Mouse (Mus musculus) embryonic facial prominence, embryonic 12.5 days (tissue): ENCODE measurements around the gene Spc24. TPM values are rescaled to one million over a fixed set of nuclear protein-coding genes. Genes with fewer than 3 reads are reported as not detected.

ENCODE experiments used
- ATAC-seq: fragments of 200-750 bp; cut with Nextera tagmentation; 2 replicates; pipeline ENCODE4 v1.8.0; 2017; ENCODE audit not compliant: insufficient number of reproducible peaks, insufficient read depth, low FRiP score, low TSS enrichment
- H3K27ac ChIP-seq: fragments of 300-500 bp; sonication (generic); 2 replicates; pipeline ENCODE4 v1.5.1; 2016; ENCODE audit warnings: mild to moderate bottlenecking
- H3K27me3 ChIP-seq: fragments of 300-500 bp; sonication (generic); 2 replicates; pipeline ENCODE4 v1.6.1; 2016; ENCODE audit warnings: mild to moderate bottlenecking, moderate library complexity
- H3K36me3 ChIP-seq: fragments of 300-500 bp; sonication (generic); 2 replicates; pipeline ENCODE4 v1.6.1; 2016; ENCODE audit warnings: mild to moderate bottlenecking
- H3K4me1 ChIP-seq: fragments of 300-500 bp; sonication (generic); 2 replicates; pipeline ENCODE4 v1.6.1; 2016
- H3K4me2 ChIP-seq: fragments of 300-500 bp; sonication (generic); replicated peaks from 2 replicates; pipeline ENCODE4 v1.6.1; 2016; ENCODE audit warnings: mild to moderate bottlenecking, moderate library complexity
- H3K4me3 ChIP-seq: fragments of 300-500 bp; sonication (generic); 2 replicates; pipeline ENCODE4 v1.5.1; 2016; ENCODE audit warnings: mild to moderate bottlenecking
- H3K9ac ChIP-seq: fragments of 300-500 bp; sonication (generic); 2 replicates; pipeline ENCODE4 v1.6.1; 2016; ENCODE audit warnings: mild to moderate bottlenecking, moderate library complexity
- H3K9me3 ChIP-seq: fragments of 300-500 bp; sonication (generic); 2 replicates; pipeline ENCODE4 v1.6.1; 2016; ENCODE audit warnings: mild to moderate bottlenecking, moderate library complexity
- whole genome bisulfite sequencing: fragments of 180-500 bp; shearing (Covaris S2); methylation state at CpG from one replicate; pipeline ENCODE4 v1.1.7; 2016; 5-methylcytosine and 5-hydroxymethylcytosine counted together
- polyA plus RNA-seq: library from polyadenylated mRNA; unstranded; fragments of >200 nt; fragmentation: Nextera tagmentation; extraction: Ambion mirVana; gene quantifications from 2 replicates; pipeline ENCODE4 v1.2.1, GENCODE M21; 2016

Spc24 gene
- polyA plus RNA-seq, 1 experiment from 2014 or later, result 117 TPM

GRCm38 (mm10) chr9:21741514-21741913, 18.6 kb downstream of the Spc24 start:
- Histone ChIP-seq H3K4me1 (no peaks in the 10 kb centered on the region), H3K9ac (no peak overlapping the region), H3K4me2 (no peak overlapping the region), H3K9me3 (no peaks in the 10 kb centered on the region), H3K4me3 (no peak overlapping the region), H3K27ac (no peak overlapping the region), H3K36me3 (peaks cover 90% of the 10 kb centered on the region), H3K27me3 (no peaks in the 10 kb centered on the region)
- no peak for ATAC-seq
- WGBS, result 95% methylated on average over 11 of the region's 11 CpGs

DNA sequence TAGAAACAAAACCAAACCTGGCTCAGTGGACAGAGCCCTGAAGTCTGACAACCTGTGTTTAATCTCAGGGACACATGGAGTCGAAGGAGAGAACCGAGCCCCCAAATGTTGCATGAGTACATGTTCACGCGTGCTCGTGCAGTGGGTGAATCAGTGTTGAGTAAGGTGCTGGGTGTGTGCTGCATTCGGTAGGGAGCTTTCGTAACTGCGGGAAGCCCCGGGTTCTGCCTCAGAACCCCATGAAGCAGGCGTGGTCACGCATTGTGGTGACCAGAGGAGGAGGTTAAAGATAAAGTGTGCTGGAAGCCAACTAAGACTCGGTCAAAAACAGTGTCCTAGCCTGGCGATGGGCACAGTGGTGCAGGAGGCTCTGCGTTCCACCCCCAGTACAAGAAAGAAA, 19.7 kb downstream of the Spc24 start:
- H3K4me2 ChIP-seq, result no peak overlapping the region
- H3K36me3 ChIP-seq, result peaks cover 87% of the 10 kb centered on the region
- H3K9ac ChIP-seq, result no peak overlapping the region
- ATAC-seq, result no peak
- H3K27ac ChIP-seq, result no peak overlapping the region
- H3K4me3 ChIP-seq, result no peak overlapping the region
- 98% methylated on average over 14 of the region's 14 CpGs for WGBS
- H3K27me3 ChIP-seq, result no peaks in the 10 kb centered on the region
- no peaks in the 10 kb centered on the region for H3K9me3 ChIP-seq
- no peaks in the 10 kb centered on the region for H3K4me1 ChIP-seq

DNA sequence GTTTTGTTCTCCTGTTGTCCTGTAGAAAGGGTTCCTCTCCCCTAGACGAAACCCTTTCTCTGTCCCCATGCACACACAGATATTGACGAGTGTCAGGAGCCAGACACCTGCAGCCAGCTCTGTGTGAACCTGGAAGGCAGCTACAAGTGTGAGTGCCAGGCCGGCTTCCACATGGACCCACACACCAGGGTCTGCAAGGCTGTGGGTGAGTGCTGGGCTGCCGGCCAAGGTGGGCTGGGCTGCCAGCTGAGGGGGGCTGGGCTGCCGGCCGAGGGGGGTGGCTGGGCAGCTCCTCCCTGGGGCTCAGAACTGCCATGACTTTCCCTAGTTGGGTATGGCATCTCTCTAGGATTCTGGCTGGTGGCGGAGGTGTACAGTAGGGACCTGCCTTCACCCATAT, 21.3 kb downstream of the Spc24 start:
- no peaks in the 10 kb centered on the region for H3K27me3 ChIP-seq
- 85% methylated on average over 7 of the region's 7 CpGs for WGBS
- peaks cover 87% of the 10 kb centered on the region for H3K36me3 ChIP-seq
- H3K4me3 ChIP-seq, result no peak overlapping the region
- no peak overlapping the region for H3K4me2 ChIP-seq
- no peaks in the 10 kb centered on the region for H3K9me3 ChIP-seq
- no peak overlapping the region for H3K27ac ChIP-seq
- no peak for ATAC-seq
- no peaks in the 10 kb centered on the region for H3K4me1 ChIP-seq
- no peak overlapping the region for H3K9ac ChIP-seq

DNA sequence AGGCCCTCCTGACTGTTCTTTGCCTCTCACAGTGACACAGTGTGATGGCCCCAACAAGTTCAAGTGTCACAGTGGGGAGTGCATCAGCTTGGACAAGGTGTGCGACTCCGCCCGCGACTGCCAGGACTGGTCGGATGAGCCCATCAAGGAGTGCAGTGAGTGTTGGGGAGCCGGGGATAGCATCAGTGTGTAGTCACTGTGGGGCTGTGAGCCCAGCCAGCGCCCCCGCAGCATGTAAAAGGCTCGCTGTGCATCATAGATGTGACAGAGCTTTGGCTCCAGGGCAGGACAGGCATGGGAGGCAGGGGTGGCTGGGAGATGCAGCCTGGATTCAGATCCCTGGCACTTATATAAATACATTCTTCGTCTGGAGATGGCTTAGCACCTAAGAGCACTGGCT, 22.9 kb downstream of the Spc24 start:
- Histone ChIP-seq H3K4me2 (no peak overlapping the region), H3K4me3 (no peak overlapping the region), H3K27me3 (no peaks in the 10 kb centered on the region), H3K9me3 (no peaks in the 10 kb centered on the region), H3K27ac (no peak overlapping the region), H3K36me3 (peaks cover 91% of the 10 kb centered on the region), H3K4me1 (no peaks in the 10 kb centered on the region), H3K9ac (no peak overlapping the region)
- ATAC-seq, result no peak
- WGBS, result 94% methylated on average over 10 of the region's 10 CpGs

GRCm38 (mm10) chr9:21736580-21736979, 23.5 kb downstream of the Spc24 start:
- Histone ChIP-seq H3K4me1 (no peaks in the 10 kb centered on the region), H3K36me3 (peaks cover 91% of the 10 kb centered on the region), H3K9me3 (no peaks in the 10 kb centered on the region), H3K4me3 (no peak overlapping the region), H3K27me3 (no peaks in the 10 kb centered on the region), H3K4me2 (no peak overlapping the region), H3K9ac (no peak overlapping the region), H3K27ac (no peak overlapping the region)
- 86% methylated on average over 3 of the region's 3 CpGs for WGBS
- no peak for ATAC-seq

DNA sequence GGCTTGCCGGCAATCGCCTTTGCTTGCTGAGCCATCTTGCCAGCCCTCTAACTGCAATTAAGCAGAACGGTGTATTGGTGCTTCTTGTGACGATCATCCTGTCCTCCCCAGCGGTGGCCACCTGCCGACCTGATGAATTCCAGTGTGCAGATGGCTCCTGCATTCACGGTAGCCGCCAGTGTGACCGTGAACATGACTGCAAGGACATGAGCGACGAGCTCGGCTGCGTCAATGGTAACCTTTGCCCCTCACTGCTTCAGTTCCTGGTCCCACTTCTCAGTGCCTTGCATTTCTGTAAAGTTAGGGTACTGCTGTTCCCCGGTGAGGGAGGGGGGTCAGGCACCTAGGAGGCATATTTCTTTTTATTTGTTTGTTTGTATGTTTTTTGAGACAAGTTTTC, 25.0 kb downstream of the Spc24 start:
- Histone ChIP-seq H3K4me3 (no peak overlapping the region), H3K4me2 (no peak overlapping the region), H3K27me3 (no peaks in the 10 kb centered on the region), H3K9ac (no peak overlapping the region), H3K27ac (no peak overlapping the region), H3K4me1 (no peaks in the 10 kb centered on the region), H3K36me3 (peaks cover 91% of the 10 kb centered on the region), H3K9me3 (no peaks in the 10 kb centered on the region)
- no peak for ATAC-seq
- 91% methylated on average over 14 of the region's 14 CpGs for WGBS

GRCm38 (mm10) chr9:21733989-21734388, 26.1 kb downstream of the Spc24 start:
- no peak overlapping the region for H3K9ac ChIP-seq
- 98% methylated on average over 7 of the region's 7 CpGs for WGBS
- H3K4me1 ChIP-seq, result no peaks in the 10 kb centered on the region
- H3K4me3 ChIP-seq, result no peak overlapping the region
- H3K9me3 ChIP-seq, result no peaks in the 10 kb centered on the region
- no peak overlapping the region for H3K4me2 ChIP-seq
- no peak overlapping the region for H3K27ac ChIP-seq
- ATAC-seq, result no peak
- peaks cover 88% of the 10 kb centered on the region for H3K36me3 ChIP-seq
- H3K27me3 ChIP-seq, result no peaks in the 10 kb centered on the region

DNA sequence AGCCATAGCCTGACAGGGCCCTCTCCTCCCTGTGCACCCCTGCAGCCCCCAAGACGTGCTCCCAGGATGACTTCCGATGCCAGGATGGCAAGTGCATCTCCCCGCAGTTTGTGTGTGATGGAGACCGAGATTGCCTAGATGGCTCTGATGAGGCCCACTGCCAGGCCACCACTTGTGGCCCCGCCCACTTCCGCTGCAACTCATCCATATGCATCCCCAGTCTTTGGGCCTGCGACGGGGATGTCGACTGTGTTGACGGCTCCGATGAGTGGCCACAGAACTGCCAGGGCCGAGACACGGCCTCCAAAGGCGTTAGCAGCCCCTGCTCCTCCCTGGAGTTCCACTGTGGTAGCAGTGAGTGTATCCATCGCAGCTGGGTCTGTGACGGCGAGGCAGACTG, 26.7 kb downstream of the Spc24 start:
- H3K4me1 ChIP-seq, result no peaks in the 10 kb centered on the region
- peaks cover 87% of the 10 kb centered on the region for H3K36me3 ChIP-seq
- no peak overlapping the region for H3K4me3 ChIP-seq
- no peak overlapping the region for H3K27ac ChIP-seq
- ATAC-seq, result no peak
- no peak overlapping the region for H3K4me2 ChIP-seq
- 96% methylated on average over 17 of the region's 17 CpGs for WGBS
- H3K27me3 ChIP-seq, result no peaks in the 10 kb centered on the region
- no peak overlapping the region for H3K9ac ChIP-seq
- H3K9me3 ChIP-seq, result no peaks in the 10 kb centered on the region

- Histone ChIP-seq H3K4me2 (no peak overlapping the region), H3K27me3 (no peaks in the 10 kb centered on the region), H3K36me3 (peaks cover 76% of the 10 kb centered on the region), H3K27ac (no peak overlapping the region), H3K9ac (no peak overlapping the region), H3K4me1 (no peaks in the 10 kb centered on the region), H3K9me3 (no peaks in the 10 kb centered on the region), H3K4me3 (no peak overlapping the region)
- no peak for ATAC-seq
- 94% methylated on average over 9 of the region's 9 CpGs for WGBS
These were observed 27.8 kb downstream of the Spc24 start for GRCm38 (mm10) chr9:21732288-21732687.

GRCm38 (mm10) chr9:21729264-21729663, 30.8 kb downstream of the Spc24 start:
- Histone ChIP-seq H3K36me3 (peaks cover 54% of the 10 kb centered on the region), H3K9ac (no peak overlapping the region), H3K27ac (no peak overlapping the region), H3K4me1 (peaks cover 15% of the 10 kb centered on the region), H3K27me3 (no peaks in the 10 kb centered on the region), H3K9me3 (no peaks in the 10 kb centered on the region), H3K4me3 (no peak overlapping the region), H3K4me2 (no peak overlapping the region)
- ATAC-seq, result no peak
- 84% methylated on average over 6 of the region's 7 CpGs for WGBS

DNA sequence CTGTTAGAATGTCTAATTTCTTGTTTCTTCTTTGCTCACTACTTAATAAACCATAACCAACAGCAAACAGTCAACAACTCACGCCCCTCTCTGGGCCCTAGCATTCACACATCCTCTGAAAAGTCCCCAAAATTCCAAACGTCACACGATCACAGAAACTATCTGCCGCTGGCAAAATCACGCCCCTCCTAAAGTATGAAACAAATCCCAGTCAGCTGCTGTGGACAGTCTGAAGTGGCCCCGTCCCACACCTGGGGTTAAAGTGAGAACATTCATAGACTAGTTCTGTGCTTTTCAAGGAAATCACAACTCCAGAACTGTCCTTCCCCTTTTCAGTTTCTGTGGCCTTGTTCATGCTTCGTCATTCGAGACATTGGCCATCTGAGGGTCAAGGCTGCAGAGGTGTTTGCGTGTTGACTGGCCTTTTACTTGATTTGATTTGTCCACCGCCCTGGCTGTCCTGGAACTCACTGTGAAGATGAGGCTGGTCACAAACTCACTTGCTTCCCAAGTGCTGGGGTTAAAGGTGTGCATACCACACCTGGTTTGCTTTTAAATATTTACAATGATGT, 31.8 kb downstream of the Spc24 start:
- H3K27me3 ChIP-seq, result no peaks in the 10 kb centered on the region
- H3K27ac ChIP-seq, result no peak overlapping the region
- no peak for ATAC-seq
- no peak overlapping the region for H3K9ac ChIP-seq
- H3K9me3 ChIP-seq, result no peaks in the 10 kb centered on the region
- 88% methylated on average over 10 of the region's 10 CpGs for WGBS
- H3K4me1 ChIP-seq, result peaks cover 15% of the 10 kb centered on the region
- H3K36me3 ChIP-seq, result peaks cover 44% of the 10 kb centered on the region
- H3K4me2 ChIP-seq, result no peak overlapping the region
- H3K4me3 ChIP-seq, result no peak overlapping the region

DNA sequence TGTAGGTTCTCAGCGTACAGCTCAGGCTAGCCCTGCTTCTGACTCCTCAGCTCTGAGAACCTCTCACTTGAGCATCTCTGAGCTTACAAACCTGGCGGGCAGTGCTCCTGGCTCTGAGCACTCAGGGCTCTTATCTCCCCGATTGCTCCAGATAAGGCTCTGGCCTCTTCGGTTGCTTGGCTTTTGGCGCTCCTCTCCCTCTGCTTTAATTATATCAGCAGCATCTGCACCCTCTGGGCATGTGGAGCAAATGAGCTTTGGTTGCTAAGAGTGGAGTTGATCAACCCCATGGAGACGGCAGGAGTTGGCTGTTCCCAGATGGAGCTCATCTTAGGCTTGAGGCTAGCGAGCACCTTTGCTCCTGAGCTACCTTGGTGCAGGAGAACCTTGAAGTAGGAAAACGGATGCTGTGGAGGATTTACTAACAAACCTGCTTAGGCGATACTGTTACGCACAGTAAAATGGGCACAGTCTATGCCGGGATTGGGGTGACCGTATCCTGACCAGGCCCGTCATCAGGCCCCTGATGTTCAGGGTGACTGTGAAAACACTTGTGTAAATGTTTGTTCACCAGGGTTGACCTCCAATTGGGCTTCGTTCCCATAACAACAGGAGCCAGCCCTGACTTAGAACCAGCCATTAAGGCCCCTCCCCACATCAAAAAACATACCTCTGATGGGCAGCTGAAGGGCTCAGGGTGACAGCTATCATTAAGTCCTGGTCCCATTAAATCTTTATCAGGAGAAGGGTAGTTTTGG, 33.7 kb downstream of the Spc24 start:
- WGBS, result 79% methylated on average over 14 of the region's 14 CpGs
- Histone ChIP-seq H3K36me3 (peaks cover 25% of the 10 kb centered on the region), H3K4me2 (peak overlapping the region; percentile 62; the same call in 1 of the 2 replicates), H3K4me1 (peaks cover 15% of the 10 kb centered on the region), H3K27ac (no peak overlapping the region), H3K4me3 (0 out of 2 replicates have a peak overlapping the region, but pooled peaks have one; percentile 14), H3K9ac (no peak overlapping the region), H3K27me3 (no peaks in the 10 kb centered on the region), H3K9me3 (no peaks in the 10 kb centered on the region)
- no peak for ATAC-seq
